Mouse (Mus musculus): Measurements from ENCODE around the gene Gm12845. TPM values are rescaled to one million over a fixed set of nuclear protein-coding genes. Genes with fewer than 3 reads are reported as not detected.

Gm12845 gene
- polyA plus RNA-seq (2014; fragmentation: Nextera tagmentation; extraction: Ambion mirVana), result not detected in 2 replicates

GRCm38 (mm10) chr4:117724112-117724511, at the start of gene Gm12845:
Gene Gm12845, plus strand, starts transcription at chr4:117724412.
- Histone ChIP-seq H3K9ac (ENCODE audit: low read depth, low read length) (no peak within 1 kb of the TSS), H3K4me2 (replicated peaks; ENCODE audit: low read depth, low read length) (no peak within 1 kb of the TSS), H3K36me3 (ENCODE audit: control insufficient read depth, insufficient read depth, low read length) (no peaks in the 10 kb centered on the region), H3K27ac (ENCODE audit: low read depth, low read length) (no peak within 1 kb of the TSS), H3K4me1 (ENCODE audit: control insufficient read depth, insufficient read depth, low read length) (no peaks in the 10 kb centered on the region), H3K4me3 (ENCODE audit: low read length) (no peak within 1 kb of the TSS), H3K9me3 (ENCODE audit: control insufficient read depth, low read length) (no peaks in the 10 kb centered on the region), H3K27me3 (ENCODE audit: control insufficient read depth, insufficient read depth, low read length) (no peaks in the 10 kb centered on the region)
- 85% methylated on average over 1 of the region's 1 CpGs for WGBS
- no peak for ATAC-seq (ENCODE audit: low FRiP score, low TSS enrichment)

GRCm38 (mm10) chr4:117676903-117677302, 47.3 kb upstream of the Gm12845 start:
- no peak overlapping the region for H3K9ac ChIP-seq (ENCODE audit: low read depth, low read length)
- no peak overlapping the region for H3K4me2 ChIP-seq (replicated peaks; ENCODE audit: low read depth, low read length)
- no peak overlapping the region for H3K4me3 ChIP-seq (ENCODE audit: low read length)
- peaks cover 64% of the 10 kb centered on the region for H3K36me3 ChIP-seq (ENCODE audit: control insufficient read depth, insufficient read depth, low read length)
- H3K4me1 ChIP-seq (ENCODE audit: control insufficient read depth, insufficient read depth, low read length), result peaks cover 4% of the 10 kb centered on the region; the same call in 1 of the 2 replicates
- no peaks in the 10 kb centered on the region for H3K27me3 ChIP-seq (ENCODE audit: control insufficient read depth, insufficient read depth, low read length)
- H3K9me3 ChIP-seq (ENCODE audit: control insufficient read depth, low read length), result no peaks in the 10 kb centered on the region
- WGBS, result 23% methylated on average over 3 of the region's 3 CpGs
- ATAC-seq (ENCODE audit: low FRiP score, low TSS enrichment), result 0 out of 2 replicates have a peak, but pooled peaks have one; percentile 16
- H3K27ac ChIP-seq (ENCODE audit: low read depth, low read length), result no peak overlapping the region

- 83% methylated on average over 6 of the region's 6 CpGs for WGBS
- peak overlapping the region; percentile 92; the same call in 1 of the 2 replicates for H3K4me3 ChIP-seq (ENCODE audit: low read length)
- H3K4me1 ChIP-seq (ENCODE audit: control insufficient read depth, insufficient read depth, low read length), result peaks cover 4% of the 10 kb centered on the region; the same call in 1 of the 2 replicates
- peaks cover 33% of the 10 kb centered on the region for H3K36me3 ChIP-seq (ENCODE audit: control insufficient read depth, insufficient read depth, low read length)
- no peak overlapping the region for H3K9ac ChIP-seq (ENCODE audit: low read depth, low read length)
- H3K27ac ChIP-seq (ENCODE audit: low read depth, low read length), result no peak overlapping the region
- H3K27me3 ChIP-seq (ENCODE audit: control insufficient read depth, insufficient read depth, low read length), result no peaks in the 10 kb centered on the region
- no peaks in the 10 kb centered on the region for H3K9me3 ChIP-seq (ENCODE audit: control insufficient read depth, low read length)
- H3K4me2 ChIP-seq (replicated peaks; ENCODE audit: low read depth, low read length), result peak overlapping the region; percentile 87
- no peak for ATAC-seq (ENCODE audit: low FRiP score, low TSS enrichment)
Observed at GRCm38 (mm10) chr4:117680963-117681362, 43.2 kb upstream of the Gm12845 start.

GRCm38 (mm10) chr4:117681931-117682461, 42.2 kb upstream of the Gm12845 start, which contains the start of gene Dmap1:
Gene Dmap1, minus strand, starts transcription at chr4:117682273.
- peak within 1 kb of the TSS; percentile 87 for H3K4me2 ChIP-seq (replicated peaks; ENCODE audit: low read depth, low read length)
- peak; percentile 86 for ATAC-seq (ENCODE audit: low FRiP score, low TSS enrichment)
- peaks cover 23% of the 10 kb centered on the region for H3K36me3 ChIP-seq (ENCODE audit: control insufficient read depth, insufficient read depth, low read length)
- H3K9ac ChIP-seq (ENCODE audit: low read depth, low read length), result peak within 1 kb of the TSS; percentile 79
- no peaks in the 10 kb centered on the region for H3K9me3 ChIP-seq (ENCODE audit: control insufficient read depth, low read length)
- no peak within 1 kb of the TSS for H3K27ac ChIP-seq (ENCODE audit: low read depth, low read length)
- H3K4me1 ChIP-seq (ENCODE audit: control insufficient read depth, insufficient read depth, low read length), result peaks cover 4% of the 10 kb centered on the region; the same call in 1 of the 2 replicates
- no peaks in the 10 kb centered on the region for H3K27me3 ChIP-seq (ENCODE audit: control insufficient read depth, insufficient read depth, low read length)
- under 1% methylated on average over 33 of the region's 33 CpGs for WGBS
- peak within 1 kb of the TSS; percentile 92 for H3K4me3 ChIP-seq (ENCODE audit: low read length)

- Histone ChIP-seq H3K4me3 (ENCODE audit: low read length) (peak overlapping the region; percentile 92), H3K27ac (ENCODE audit: low read depth, low read length) (no peak overlapping the region), H3K9ac (ENCODE audit: low read depth, low read length) (peak overlapping the region; percentile 79; the same call in 1 of the 2 replicates), H3K27me3 (ENCODE audit: control insufficient read depth, insufficient read depth, low read length) (no peaks in the 10 kb centered on the region), H3K9me3 (ENCODE audit: control insufficient read depth, low read length) (no peaks in the 10 kb centered on the region), H3K4me2 (replicated peaks; ENCODE audit: low read depth, low read length) (peak overlapping the region; percentile 87), H3K36me3 (ENCODE audit: control insufficient read depth, insufficient read depth, low read length) (peaks cover 21% of the 10 kb centered on the region), H3K4me1 (ENCODE audit: control insufficient read depth, insufficient read depth, low read length) (peaks cover 4% of the 10 kb centered on the region; the same call in 1 of the 2 replicates)
- no peak for ATAC-seq (ENCODE audit: low FRiP score, low TSS enrichment)
Observed at GRCm38 (mm10) chr4:117682463-117682862, 41.7 kb upstream of the Gm12845 start.

- no peaks in the 10 kb centered on the region for H3K27me3 ChIP-seq (ENCODE audit: control insufficient read depth, insufficient read depth, low read length)
- H3K9ac ChIP-seq (ENCODE audit: low read depth, low read length), result no peak overlapping the region
- WGBS, result 78% methylated on average over 6 of the region's 6 CpGs
- no peak overlapping the region for H3K27ac ChIP-seq (ENCODE audit: low read depth, low read length)
- no peaks in the 10 kb centered on the region for H3K9me3 ChIP-seq (ENCODE audit: control insufficient read depth, low read length)
- H3K4me1 ChIP-seq (ENCODE audit: control insufficient read depth, insufficient read depth, low read length), result peaks cover 4% of the 10 kb centered on the region; the same call in 1 of the 2 replicates
- no peak for ATAC-seq (ENCODE audit: low FRiP score, low TSS enrichment)
- no peak overlapping the region for H3K4me3 ChIP-seq (ENCODE audit: low read length)
- H3K36me3 ChIP-seq (ENCODE audit: control insufficient read depth, insufficient read depth, low read length), result peaks cover 17% of the 10 kb centered on the region
- H3K4me2 ChIP-seq (replicated peaks; ENCODE audit: low read depth, low read length), result no peak overlapping the region
Observed at GRCm38 (mm10) chr4:117683048-117683768, 41.0 kb upstream of the Gm12845 start.

GRCm38 (mm10) chr4:117686354-117686753, 37.9 kb upstream of the Gm12845 start:
- H3K36me3 ChIP-seq (ENCODE audit: control insufficient read depth, insufficient read depth, low read length), result no peaks in the 10 kb centered on the region

GRCm38 (mm10) chr4:117705361-117705760, 18.9 kb upstream of the Gm12845 start:
- H3K36me3 ChIP-seq (ENCODE audit: control insufficient read depth, insufficient read depth, low read length), result no peaks in the 10 kb centered on the region
- no peak overlapping the region for H3K27ac ChIP-seq (ENCODE audit: low read depth, low read length)
- WGBS, result 4% methylated on average over 7 of the region's 7 CpGs
- no peaks in the 10 kb centered on the region for H3K4me1 ChIP-seq (ENCODE audit: control insufficient read depth, insufficient read depth, low read length)
- H3K9ac ChIP-seq (ENCODE audit: low read depth, low read length), result no peak overlapping the region
- no peaks in the 10 kb centered on the region for H3K9me3 ChIP-seq (ENCODE audit: control insufficient read depth, low read length)
- H3K4me2 ChIP-seq (replicated peaks; ENCODE audit: low read depth, low read length), result no peak overlapping the region
- ATAC-seq (ENCODE audit: low FRiP score, low TSS enrichment), result no peak
- no peaks in the 10 kb centered on the region for H3K27me3 ChIP-seq (ENCODE audit: control insufficient read depth, insufficient read depth, low read length)
- H3K4me3 ChIP-seq (ENCODE audit: low read length), result no peak overlapping the region

More at GRCm38 (mm10) chr4:117686354-117686753, 37.9 kb upstream of the Gm12845 start:
- Histone ChIP-seq H3K9ac (ENCODE audit: low read depth, low read length) (no peak overlapping the region), H3K27me3 (ENCODE audit: control insufficient read depth, insufficient read depth, low read length) (no peaks in the 10 kb centered on the region), H3K9me3 (ENCODE audit: control insufficient read depth, low read length) (no peaks in the 10 kb centered on the region), H3K4me3 (ENCODE audit: low read length) (no peak overlapping the region), H3K4me2 (replicated peaks; ENCODE audit: low read depth, low read length) (no peak overlapping the region), H3K4me1 (ENCODE audit: control insufficient read depth, insufficient read depth, low read length) (peaks cover 2% of the 10 kb centered on the region; the same call in 1 of the 2 replicates), H3K27ac (ENCODE audit: low read depth, low read length) (no peak overlapping the region)
- no peak for ATAC-seq (ENCODE audit: low FRiP score, low TSS enrichment)
- WGBS, result 91% methylated on average over 4 of the region's 4 CpGs

Measured in kidney, embryonic 14.5 days (tissue).